Mouse (Mus musculus) limb, embryonic 14.5 days (tissue): ENCODE measurements around the gene Pcp4. TPM values are rescaled to one million over a fixed set of nuclear protein-coding genes. Genes with fewer than 3 reads are reported as not detected.

Experiments
- ATAC-seq: fragments of 200-750 bp; cut with Nextera tagmentation; 2 replicates; pipeline ENCODE4 v1.8.0; 2017; ENCODE audit warnings: low read depth, moderate number of reproducible peaks, moderate TSS enrichment; ENCODE audit not compliant: low FRiP score
- DNase-seq: peaks from one replicate; pipeline ENCODE4 v3.0.0-alpha.2; 2015; ENCODE audit warnings: low spot score
- H3K27ac ChIP-seq: fragments of 300-500 bp; sonication (generic); replicated peaks from 2 replicates; pipeline ENCODE4 v1.5.1; 2014; ENCODE audit warnings: low read depth, mild to moderate bottlenecking, low read length, moderate library complexity, mixed read lengths
- H3K27me3 ChIP-seq: fragments of 300-500 bp; sonication (generic); 2 replicates; pipeline ENCODE4 v1.6.1; 2014; ENCODE audit warnings: low read length, mixed read lengths; ENCODE audit not compliant: control insufficient read depth, insufficient read depth
- H3K36me3 ChIP-seq: fragments of 300-500 bp; sonication (generic); 2 replicates; pipeline ENCODE4 v1.6.1; 2014; ENCODE audit warnings: mild to moderate bottlenecking, low read length, moderate library complexity, mixed read lengths; ENCODE audit not compliant: control insufficient read depth, insufficient read depth
- H3K4me1 ChIP-seq: fragments of 300-500 bp; sonication (generic); 2 replicates; pipeline ENCODE4 v1.6.1; 2014; ENCODE audit warnings: antibody characterized with exemption, low read length, mixed read lengths; ENCODE audit not compliant: control insufficient read depth, insufficient read depth
- H3K4me2 ChIP-seq: fragments of 300-500 bp; sonication (generic); replicated peaks from 2 replicates; pipeline ENCODE4 v1.6.1; 2014; ENCODE audit warnings: low read depth, mild to moderate bottlenecking, low read length, moderate library complexity; ENCODE audit not compliant: severe bottlenecking
- H3K4me3 ChIP-seq: fragments of 300-500 bp; sonication (generic); replicated peaks from 2 replicates; pipeline ENCODE4 v1.5.1; 2014; ENCODE audit warnings: low read length
- H3K9ac ChIP-seq: fragments of 300-500 bp; sonication (generic); 2 replicates; pipeline ENCODE4 v1.6.1; 2014; ENCODE audit warnings: mild to moderate bottlenecking, low read depth, low read length, moderate library complexity; ENCODE audit not compliant: severe bottlenecking
- H3K9me3 ChIP-seq: fragments of 300-500 bp; sonication (generic); 2 replicates; pipeline ENCODE4 v1.6.1; 2016; ENCODE audit warnings: low read length; ENCODE audit not compliant: control insufficient read depth
- POLR2A ChIP-seq: fragments of 200-500 bp; IDR thresholded peaks from 2 replicates; pipeline ENCODE4 v1.8.0; 2012; ENCODE audit warnings: inconsistent platforms, mild to moderate bottlenecking, moderate library complexity, borderline replicate concordance; ENCODE audit not compliant: insufficient read depth, insufficient read length; ENCODE audit errors: extremely low read depth
- WGBS: fragments of 180-500 bp; shearing (Covaris S2); extraction: QIAGEN DNeasy Blood & Tissue Kit; methylation state at CpG from one replicate; pipeline ENCODE4 v1.1.7; 2014; 5-methylcytosine and 5-hydroxymethylcytosine counted together
- polyA plus RNA-seq, 2 experiments: library from polyadenylated mRNA; depleted of rRNA in 1 of 2; stranded (reverse) in 1 of 2; unstranded in 1 of 2; fragments of >200 nt; fragmentation: Nextera tagmentation in 1 of 2; extraction: Ambion mirVana in 1 of 2; gene quantifications; 2 replicates each; pipeline versions ENCODE4 v1.2.1 to v1.2.3; 2012 to 2014

The Pcp4 gene
- polyA plus RNA-seq, 2 experiments, result 6.3 to 12.0 TPM

GRCm38 (mm10) chr16:96536426-96536825, 69.0 kb downstream of the Pcp4 start:
- TF ChIP-seq POLR2A, result no peak
- Histone ChIP-seq H3K9me3 (no peaks in the 10 kb centered on the region), H3K4me1 (no peaks in the 10 kb centered on the region), H3K36me3 (no peaks in the 10 kb centered on the region), H3K4me2 (no peak overlapping the region), H3K9ac (no peak overlapping the region), H3K4me3 (no peak overlapping the region), H3K27me3 (no peaks in the 10 kb centered on the region), H3K27ac (no peak overlapping the region)
- no peak for DNase-seq
- no peak for ATAC-seq

DNA sequence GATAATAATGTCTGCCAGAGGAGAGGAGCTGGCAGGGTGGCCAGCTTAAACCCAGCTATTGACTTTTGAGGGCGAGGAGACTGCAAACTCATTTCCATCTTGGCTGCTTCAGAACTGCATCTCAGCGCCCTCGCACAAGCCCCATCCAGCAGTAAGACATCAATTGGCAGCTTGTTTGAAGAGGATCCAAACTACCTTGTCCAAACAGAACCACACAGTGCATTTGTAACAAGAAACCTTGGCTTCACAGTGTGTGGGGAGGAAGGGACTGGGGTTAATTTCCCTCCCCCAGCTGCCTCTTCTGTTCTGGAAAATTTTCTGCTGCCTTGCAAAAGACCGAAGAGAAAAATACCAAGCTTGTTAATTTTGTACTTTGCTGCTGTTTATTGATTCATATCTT, 71.7 kb downstream of the Pcp4 start:
- DNase-seq (no peak), ATAC-seq (no peak)
- Histone ChIP-seq H3K27me3 (no peaks in the 10 kb centered on the region), H3K9ac (no peak overlapping the region), H3K4me1 (no peaks in the 10 kb centered on the region), H3K9me3 (no peaks in the 10 kb centered on the region), H3K4me3 (no peak overlapping the region), H3K4me2 (no peak overlapping the region), H3K36me3 (no peaks in the 10 kb centered on the region), H3K27ac (no peak overlapping the region)
- WGBS, result 51% methylated on average over 4 of the region's 4 CpGs
- TF ChIP-seq POLR2A, result no peak

- no peak for TF ChIP-seq POLR2A
- no peak overlapping the region for H3K27ac ChIP-seq
- H3K27me3 ChIP-seq, result no peaks in the 10 kb centered on the region
- no peak for DNase-seq
- no peak for ATAC-seq
- no peaks in the 10 kb centered on the region for H3K9me3 ChIP-seq
- H3K36me3 ChIP-seq, result no peaks in the 10 kb centered on the region
- no peak overlapping the region for H3K9ac ChIP-seq
- no peak overlapping the region for H3K4me3 ChIP-seq
- H3K4me1 ChIP-seq, result no peaks in the 10 kb centered on the region
- 66% methylated on average over 2 of the region's 2 CpGs for WGBS
- H3K4me2 ChIP-seq, result no peak overlapping the region
Observed at GRCm38 (mm10) chr16:96541056-96541455, 73.7 kb downstream of the Pcp4 start.

GRCm38 (mm10) chr16:96552680-96553079, 85.3 kb downstream of the Pcp4 start:
- no peaks in the 10 kb centered on the region for H3K36me3 ChIP-seq
- no peaks in the 10 kb centered on the region for H3K9me3 ChIP-seq
- H3K9ac ChIP-seq, result no peak overlapping the region
- WGBS, result 70% methylated on average over 2 of the region's 2 CpGs
- no peak for DNase-seq
- H3K27ac ChIP-seq, result no peak overlapping the region
- H3K27me3 ChIP-seq, result no peaks in the 10 kb centered on the region
- no peak for ATAC-seq
- H3K4me3 ChIP-seq, result no peak overlapping the region
- H3K4me2 ChIP-seq, result no peak overlapping the region
- H3K4me1 ChIP-seq, result no peaks in the 10 kb centered on the region
- TF ChIP-seq POLR2A, result no peak

DNA sequence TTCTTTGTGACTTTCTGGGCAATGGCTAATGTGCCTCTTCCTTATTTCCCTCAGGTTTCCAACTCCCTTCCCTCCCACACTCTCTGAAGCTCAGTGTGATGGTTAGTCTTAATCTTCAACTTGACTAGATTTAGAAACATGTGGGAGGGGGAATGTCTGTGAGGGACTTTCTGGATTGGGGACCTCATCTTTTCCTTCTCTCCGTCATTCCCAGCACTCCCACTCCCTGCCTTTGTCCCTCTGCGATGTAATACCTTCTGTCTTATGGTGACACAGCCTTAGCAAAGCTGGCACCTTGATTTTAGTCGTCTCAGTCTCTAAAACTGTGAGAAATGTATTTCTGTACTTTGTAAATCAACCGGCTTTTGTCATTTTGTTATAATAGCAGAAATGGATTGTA, 88.0 kb downstream of the Pcp4 start:
- no peak overlapping the region for H3K4me2 ChIP-seq
- H3K27me3 ChIP-seq, result no peaks in the 10 kb centered on the region
- 87% methylated on average over 4 of the region's 4 CpGs for WGBS
- no peaks in the 10 kb centered on the region for H3K36me3 ChIP-seq
- TF ChIP-seq POLR2A, result no peak
- no peak for ATAC-seq
- no peak overlapping the region for H3K9ac ChIP-seq
- H3K9me3 ChIP-seq, result no peaks in the 10 kb centered on the region
- no peak overlapping the region for H3K4me3 ChIP-seq
- H3K27ac ChIP-seq, result no peak overlapping the region
- no peaks in the 10 kb centered on the region for H3K4me1 ChIP-seq
- no peak for DNase-seq

- Histone ChIP-seq H3K4me2 (no peak overlapping the region), H3K4me3 (no peak overlapping the region), H3K9ac (no peak overlapping the region), H3K4me1 (no peaks in the 10 kb centered on the region), H3K9me3 (no peaks in the 10 kb centered on the region), H3K27ac (no peak overlapping the region), H3K27me3 (no peaks in the 10 kb centered on the region), H3K36me3 (no peaks in the 10 kb centered on the region)
- no peak for DNase-seq
- TF ChIP-seq POLR2A, result no peak
- 88% methylated on average over 3 of the region's 3 CpGs for WGBS
- ATAC-seq, result no peak
Observed at GRCm38 (mm10) chr16:96556621-96557020, 89.2 kb downstream of the Pcp4 start.
